Mouse (Mus musculus) lung, adult 2 months (tissue): ENCODE data around the gene Zswim4. TPM values are rescaled to one million over a fixed set of nuclear protein-coding genes. Genes with fewer than 3 reads are reported as not detected.

Source experiments
- DNase-seq: peaks from one replicate; pipeline ENCODE4 v3.0.0; 2022
- H3K4me1 ChIP-seq: fragments of 200-500 bp; 2 replicates; pipeline ENCODE4 v1.6.1; 2011; ENCODE audit warnings: low read length; ENCODE audit not compliant: control insufficient read depth, insufficient read depth
- H3K4me3 ChIP-seq: fragments of 200-500 bp; replicated peaks from 2 replicates; pipeline ENCODE3; 2011; ENCODE audit warnings: low read depth, mild to moderate bottlenecking, control low read depth, low read length; ENCODE audit errors: extremely low read depth
- CTCF ChIP-seq: fragments of 200-500 bp; IDR thresholded peaks from 2 replicates; pipeline ENCODE4 v1.5.1; 2011; ENCODE audit warnings: mild to moderate bottlenecking, low read length, control low read depth; ENCODE audit not compliant: insufficient read depth
- POLR2A ChIP-seq: fragments of 200-500 bp; IDR thresholded peaks from 2 replicates; pipeline ENCODE4 v1.6.1; 2011; ENCODE audit warnings: low read depth, mild to moderate bottlenecking, control low read depth, low read length, borderline replicate concordance; ENCODE audit errors: extremely low read depth
- WGBS: fragments of 180-500 bp; shearing (Covaris S2); methylation state at CpG from one replicate; pipeline ENCODE4 v1.1.7; 2018; 5-methylcytosine and 5-hydroxymethylcytosine counted together
- polyA plus RNA-seq: library from polyadenylated mRNA; depleted of rRNA; stranded (reverse); fragments of >200 nt; gene quantifications from 2 replicates; pipeline ENCODE4 v1.2.3, GENCODE M21; 2012

Zswim4 gene
- polyA plus RNA-seq, 1 experiment: 24.0 TPM

GRCm38 (mm10) chr8:84184085-84185043 is 52.5 kb downstream of the Zswim4 start:
- Histone ChIP-seq H3K4me3 (peak overlapping the region; percentile 81), H3K4me1 (peaks cover 17% of the 10 kb centered on the region)
- WGBS: 21% methylated on average over 21 of the region's 21 CpGs
- TF ChIP-seq POLR2A (no peak), CTCF (no peak)
- DNase-seq: no peak

- 1% methylated on average over 83 of the region's 87 CpGs for WGBS
- DNase-seq: peak; percentile 28
- no peak for TF ChIP-seq CTCF
- TF ChIP-seq POLR2A: no peak
- H3K4me1 ChIP-seq: peaks cover 17% of the 10 kb centered on the region
- H3K4me3 ChIP-seq: peak overlapping the region; percentile 81
These were observed 53.4 kb downstream of the Zswim4 start for GRCm38 (mm10) chr8:84183261-84184084.

- WGBS: 51% methylated on average over 4 of the region's 4 CpGs
- TF ChIP-seq CTCF (no peak), POLR2A (no peak)
- DNase-seq: no peak
- Histone ChIP-seq H3K4me1 (peaks cover 17% of the 10 kb centered on the region), H3K4me3 (no peak overlapping the region)
These were observed 54.0 kb downstream of the Zswim4 start for GRCm38 (mm10) chr8:84182833-84183232.

- peaks cover 11% of the 10 kb centered on the region for H3K4me1 ChIP-seq
- DNase-seq: no peak
- TF ChIP-seq POLR2A (no peak), CTCF (no peak)
- no peak overlapping the region for H3K4me3 ChIP-seq
- WGBS: 8% methylated on average over 16 of the region's 16 CpGs
These were observed 56.2 kb downstream of the Zswim4 start for GRCm38 (mm10) chr8:84180530-84181190.

GRCm38 (mm10) chr8:84179946-84180345 is 56.9 kb downstream of the Zswim4 start:
- Histone ChIP-seq H3K4me3 (no peak overlapping the region), H3K4me1 (peaks cover 11% of the 10 kb centered on the region)
- DNase-seq: no peak
- WGBS: 58% methylated on average over 4 of the region's 4 CpGs
- TF ChIP-seq CTCF (no peak), POLR2A (no peak)

- Histone ChIP-seq H3K4me3 (no peak overlapping the region), H3K4me1 (peaks cover 11% of the 10 kb centered on the region)
- WGBS: 84% methylated on average over 8 of the region's 8 CpGs
- no peak for DNase-seq
- TF ChIP-seq POLR2A: no peak
- TF ChIP-seq CTCF: no peak
These were observed 58.3 kb downstream of the Zswim4 start for GRCm38 (mm10) chr8:84178592-84178991.

- WGBS: 84% methylated on average over 3 of the region's 3 CpGs
- H3K4me3 ChIP-seq: no peak overlapping the region
- TF ChIP-seq POLR2A (no peak), CTCF (no peak)
- H3K4me1 ChIP-seq: peaks cover 5% of the 10 kb centered on the region
- DNase-seq: no peak
These were observed 59.5 kb downstream of the Zswim4 start for GRCm38 (mm10) chr8:84177405-84177804.

GRCm38 (mm10) chr8:84176560-84176959 is 60.3 kb downstream of the Zswim4 start:
- 23% methylated on average over 3 of the region's 3 CpGs for WGBS
- peaks cover 5% of the 10 kb centered on the region for H3K4me1 ChIP-seq
- TF ChIP-seq CTCF: no peak
- TF ChIP-seq POLR2A: no peak
- no peak for DNase-seq
- H3K4me3 ChIP-seq: no peak overlapping the region

GRCm38 (mm10) chr8:84173861-84174260 is 63.0 kb downstream of the Zswim4 start:
- H3K4me1 ChIP-seq: no peaks in the 10 kb centered on the region
- no peak overlapping the region for H3K4me3 ChIP-seq
- DNase-seq: no peak
- peak; percentile 19; the same call in 1 of the 2 replicates for TF ChIP-seq CTCF
- TF ChIP-seq POLR2A: no peak
- WGBS: 86% methylated on average over 6 of the region's 6 CpGs
